Mouse (Mus musculus) intestine, embryonic 16.5 days (tissue): ENCODE results near the gene Sgpp2. TPM values are rescaled to one million over a fixed set of nuclear protein-coding genes. Genes with fewer than 3 reads are reported as not detected.

Experiments used
- ATAC-seq: fragments of 200-750 bp; cut with Nextera tagmentation; 2 replicates; pipeline ENCODE4 v1.8.0; 2017; ENCODE audit warnings: moderate TSS enrichment, moderate library complexity
- H3K27ac ChIP-seq: fragments of 300-500 bp; sonication (generic); 2 replicates; pipeline ENCODE4 v1.5.1; 2014; ENCODE audit warnings: mild to moderate bottlenecking, low read length
- H3K27me3 ChIP-seq: fragments of 300-500 bp; sonication (generic); replicated peaks from 2 replicates; pipeline ENCODE4 v1.6.1; 2014; ENCODE audit warnings: low read length, control low read depth, mixed read lengths; ENCODE audit not compliant: control insufficient read depth, insufficient read depth
- H3K36me3 ChIP-seq: fragments of 300-500 bp; sonication (generic); 2 replicates; pipeline ENCODE4 v1.6.1; 2014; ENCODE audit warnings: low read length, control low read depth; ENCODE audit not compliant: control insufficient read depth, insufficient read depth
- H3K4me1 ChIP-seq: fragments of 300-500 bp; sonication (generic); 2 replicates; pipeline ENCODE4 v1.6.1; 2014; ENCODE audit warnings: low read length, control low read depth, mixed read lengths; ENCODE audit not compliant: control insufficient read depth, insufficient read depth
- H3K4me2 ChIP-seq: fragments of 300-500 bp; sonication (generic); 2 replicates; pipeline ENCODE4 v1.6.1; 2014; ENCODE audit warnings: low read depth, low read length, control low read depth
- H3K4me3 ChIP-seq: fragments of 300-500 bp; sonication (generic); 2 replicates; pipeline ENCODE4 v1.5.1; 2014; ENCODE audit warnings: mild to moderate bottlenecking, low read length
- H3K9ac ChIP-seq: fragments of 300-500 bp; sonication (generic); 2 replicates; pipeline ENCODE4 v1.6.1; 2014; ENCODE audit warnings: low read depth, low read length
- H3K9me3 ChIP-seq: fragments of 300-500 bp; sonication (generic); 2 replicates; pipeline ENCODE4 v1.6.1; 2016; ENCODE audit warnings: low read length, control low read depth; ENCODE audit not compliant: control insufficient read depth
- WGBS: fragments of 180-500 bp; shearing (Covaris S2); extraction: QIAGEN DNeasy Blood & Tissue Kit; methylation state at CpG from one replicate; pipeline ENCODE4 v1.1.7; 2014; 5-methylcytosine and 5-hydroxymethylcytosine counted together
- polyA plus RNA-seq: library from polyadenylated mRNA; unstranded; fragments of >200 nt; fragmentation: Nextera tagmentation; extraction: Ambion mirVana; gene quantifications from 2 replicates; pipeline ENCODE4 v1.2.1, GENCODE M21; 2015

The Sgpp2 gene
- polyA plus RNA-seq, 1 experiment from 2014 or later = 46.4 TPM

- H3K27me3 ChIP-seq = no peaks in the 10 kb centered on the region
- H3K9me3 ChIP-seq = no peaks in the 10 kb centered on the region
- H3K4me3 ChIP-seq = no peak overlapping the region
- no peak for ATAC-seq
- no peak overlapping the region for H3K27ac ChIP-seq
- H3K4me2 ChIP-seq = no peak overlapping the region
- H3K4me1 ChIP-seq = no peaks in the 10 kb centered on the region
- 92% methylated on average over 7 of the region's 7 CpGs for WGBS
- no peak overlapping the region for H3K9ac ChIP-seq
- H3K36me3 ChIP-seq = peaks cover 5% of the 10 kb centered on the region
Observed at GRCm38 (mm10) chr1:78443056-78443455, 132.9 kb downstream of the Sgpp2 start.

- ATAC-seq = peak; percentile 31; the same call in 1 of the 2 replicates
- no peak overlapping the region for H3K4me3 ChIP-seq
- peaks cover 5% of the 10 kb centered on the region for H3K36me3 ChIP-seq
- no peak overlapping the region for H3K27ac ChIP-seq
- no peaks in the 10 kb centered on the region for H3K9me3 ChIP-seq
- WGBS = 67% methylated on average over 8 of the region's 8 CpGs
- no peak overlapping the region for H3K9ac ChIP-seq
- no peaks in the 10 kb centered on the region for H3K27me3 ChIP-seq
- no peaks in the 10 kb centered on the region for H3K4me1 ChIP-seq
- no peak overlapping the region for H3K4me2 ChIP-seq
Observed at GRCm38 (mm10) chr1:78446232-78446631, 136.1 kb downstream of the Sgpp2 start.

GRCm38 (mm10) chr1:78446742-78447141, 136.6 kb downstream of the Sgpp2 start:
- H3K4me1 ChIP-seq = no peaks in the 10 kb centered on the region
- no peak overlapping the region for H3K27ac ChIP-seq
- H3K9ac ChIP-seq = no peak overlapping the region
- no peak for ATAC-seq
- no peaks in the 10 kb centered on the region for H3K27me3 ChIP-seq
- H3K4me2 ChIP-seq = no peak overlapping the region
- H3K4me3 ChIP-seq = no peak overlapping the region
- 90% methylated on average over 6 of the region's 6 CpGs for WGBS
- H3K9me3 ChIP-seq = no peaks in the 10 kb centered on the region
- peaks cover 5% of the 10 kb centered on the region for H3K36me3 ChIP-seq

- Histone ChIP-seq H3K4me1 (no peaks in the 10 kb centered on the region), H3K9me3 (no peaks in the 10 kb centered on the region), H3K4me3 (no peak overlapping the region), H3K9ac (no peak overlapping the region), H3K27ac (no peak overlapping the region), H3K36me3 (peaks cover 3% of the 10 kb centered on the region; the same call in 1 of the 2 replicates), H3K27me3 (no peaks in the 10 kb centered on the region), H3K4me2 (no peak overlapping the region)
- peak; percentile 52; the same call in 1 of the 2 replicates for ATAC-seq
- WGBS = 52% methylated on average over 1 of the region's 1 CpGs
Observed at GRCm38 (mm10) chr1:78448091-78448490, 137.9 kb downstream of the Sgpp2 start.

- whole genome bisulfite sequencing = 72% methylated on average over 12 of the region's 12 CpGs
- no peaks in the 10 kb centered on the region for H3K9me3 ChIP-seq
- H3K4me1 ChIP-seq = no peaks in the 10 kb centered on the region
- H3K4me3 ChIP-seq = no peak overlapping the region
- peaks cover 10% of the 10 kb centered on the region; the same call in 1 of the 2 replicates for H3K36me3 ChIP-seq
- no peaks in the 10 kb centered on the region for H3K27me3 ChIP-seq
- no peak for ATAC-seq
- H3K27ac ChIP-seq = no peak overlapping the region
- no peak overlapping the region for H3K4me2 ChIP-seq
- H3K9ac ChIP-seq = no peak overlapping the region
Observed at GRCm38 (mm10) chr1:78451070-78451854, 141.1 kb downstream of the Sgpp2 start.

GRCm38 (mm10) chr1:78452544-78452943, 142.4 kb downstream of the Sgpp2 start:
- H3K9me3 ChIP-seq = no peaks in the 10 kb centered on the region
- no peak for ATAC-seq
- H3K4me1 ChIP-seq = no peaks in the 10 kb centered on the region
- 90% methylated on average over 6 of the region's 6 CpGs for WGBS
- peaks cover 11% of the 10 kb centered on the region for H3K36me3 ChIP-seq
- H3K9ac ChIP-seq = no peak overlapping the region
- H3K27ac ChIP-seq = no peak overlapping the region
- H3K4me3 ChIP-seq = no peak overlapping the region
- no peaks in the 10 kb centered on the region for H3K27me3 ChIP-seq
- H3K4me2 ChIP-seq = no peak overlapping the region

GRCm38 (mm10) chr1:78453886-78454285, 143.7 kb downstream of the Sgpp2 start:
- Histone ChIP-seq H3K27ac (no peak overlapping the region), H3K4me1 (no peaks in the 10 kb centered on the region), H3K36me3 (peaks cover 14% of the 10 kb centered on the region), H3K9ac (no peak overlapping the region), H3K4me2 (no peak overlapping the region), H3K9me3 (no peaks in the 10 kb centered on the region), H3K27me3 (no peaks in the 10 kb centered on the region), H3K4me3 (no peak overlapping the region)
- WGBS = 92% methylated on average over 8 of the region's 8 CpGs
- ATAC-seq = no peak

- Histone ChIP-seq H3K4me2 (no peak overlapping the region), H3K4me3 (no peak overlapping the region), H3K27me3 (no peaks in the 10 kb centered on the region), H3K36me3 (peaks cover 14% of the 10 kb centered on the region), H3K4me1 (no peaks in the 10 kb centered on the region), H3K27ac (no peak overlapping the region), H3K9ac (no peak overlapping the region), H3K9me3 (no peaks in the 10 kb centered on the region)
- 37% methylated on average over 7 of the region's 7 CpGs for WGBS
- ATAC-seq = no peak
Observed at GRCm38 (mm10) chr1:78454659-78455058, 144.5 kb downstream of the Sgpp2 start.
